24 mouse cellular contexts compared by ENCODE assay signal in the genomic region with DNA sequence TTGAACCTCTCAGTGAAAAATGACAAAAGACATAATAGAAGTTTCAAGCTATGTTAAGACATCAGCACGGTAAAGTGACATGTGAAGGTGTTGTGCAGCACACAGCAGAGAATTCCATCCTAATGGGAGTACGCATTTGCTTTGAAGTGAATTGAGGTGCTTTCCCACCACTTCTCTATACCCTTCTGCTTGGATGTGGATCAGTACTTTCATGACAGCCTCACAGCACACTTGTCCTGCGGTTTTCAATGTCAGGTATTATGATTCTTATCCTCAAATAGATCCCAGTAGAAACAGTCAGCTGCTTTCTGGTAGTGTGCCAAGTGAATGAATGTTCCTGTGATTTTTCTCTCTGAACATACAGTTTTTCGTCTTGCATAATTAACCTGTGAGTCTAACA.
DNase-seq lines count a peak whose midpoint lies in the region; ATAC-seq and TF ChIP-seq lines count a peak whose summit lies in the region.
"Had no signal": no experiment of that assay in that cellular context is flagged by ENCODE, and none has a peak within 500 bp of the region (broad histone marks: within the 10 kb centered on the region; RNA-seq: fewer than 3 reads in every experiment).

No protein-coding gene starts in this region.

- 77% methylated on average over 4 of the region's 4 CpGs for WGBS in midbrain, embryonic 15.5 days
- 83% methylated on average over 4 of the region's 4 CpGs for WGBS in midbrain, embryonic 13.5 days
- 79% methylated on average over 4 of the region's 4 CpGs for WGBS in forebrain, embryonic 16.5 days
- WGBS in thymus, adult 2 months, result 74% methylated on average over 4 of the region's 4 CpGs

- H3K36me3 ChIP-seq in midbrain, embryonic 15.5 days (replicated peaks), result no peaks in the 10 kb centered on the region
- no peaks in the 10 kb centered on the region for H3K36me3 ChIP-seq in midbrain, embryonic 13.5 days
- H3K36me3 ChIP-seq in forebrain, embryonic 16.5 days (ENCODE audit: control insufficient read depth, insufficient read depth), result no peaks in the 10 kb centered on the region
- no peaks in the 10 kb centered on the region for H3K36me3 ChIP-seq in thymus, adult 2 months (ENCODE audit: control insufficient read depth, insufficient read depth, low read length)
- H3K36me3 ChIP-seq: heart, embryonic 13.5 days; hindbrain, embryonic 12.5 days; kidney, embryonic 15.5 days; limb, embryonic 15.5 days; neural tube, embryonic 15.5 days had no signal

- H3K9ac ChIP-seq in midbrain, embryonic 15.5 days, result no peak overlapping the region
- no peak overlapping the region for H3K9ac ChIP-seq in midbrain, embryonic 13.5 days (replicated peaks)
- H3K9ac ChIP-seq in forebrain, embryonic 16.5 days (replicated peaks; ENCODE audit: low read depth, low read length), result no peak overlapping the region
- H3K9ac ChIP-seq: heart, embryonic 13.5 days; hindbrain, embryonic 12.5 days; kidney, embryonic 15.5 days; limb, embryonic 15.5 days; liver, embryonic 14.5 days; lung, embryonic 14.5 days; neural tube, embryonic 15.5 days had no signal

- no peaks in the 10 kb centered on the region for H3K4me1 ChIP-seq in midbrain, embryonic 15.5 days
- no peaks in the 10 kb centered on the region for H3K4me1 ChIP-seq in midbrain, embryonic 13.5 days (replicated peaks)
- H3K4me1 ChIP-seq in forebrain, embryonic 16.5 days (replicated peaks; ENCODE audit: control insufficient read depth, insufficient read depth, low read length), result no peaks in the 10 kb centered on the region
- no peaks in the 10 kb centered on the region for H3K4me1 ChIP-seq in thymus, adult 2 months (replicated peaks; ENCODE audit: control insufficient read depth, insufficient read depth, low read length)
- H3K4me1 ChIP-seq: heart, embryonic 13.5 days; hindbrain, embryonic 12.5 days; kidney, embryonic 15.5 days; limb, embryonic 15.5 days; neural tube, embryonic 15.5 days had no signal

- no peak overlapping the region for H3K4me2 ChIP-seq in midbrain, embryonic 15.5 days
- H3K4me2 ChIP-seq in midbrain, embryonic 13.5 days (replicated peaks), result no peak overlapping the region
- no peak overlapping the region for H3K4me2 ChIP-seq in forebrain, embryonic 16.5 days (ENCODE audit: low read length)
- H3K4me2 ChIP-seq: heart, embryonic 13.5 days; hindbrain, embryonic 12.5 days; kidney, embryonic 15.5 days; limb, embryonic 15.5 days; lung, embryonic 14.5 days; neural tube, embryonic 15.5 days had no signal

- H3K27me3 ChIP-seq in midbrain, embryonic 15.5 days (replicated peaks), result no peaks in the 10 kb centered on the region
- no peaks in the 10 kb centered on the region for H3K27me3 ChIP-seq in midbrain, embryonic 13.5 days
- H3K27me3 ChIP-seq in forebrain, embryonic 16.5 days (replicated peaks; ENCODE audit: control insufficient read depth, insufficient read depth, low read length), result no peaks in the 10 kb centered on the region
- H3K27me3 ChIP-seq in thymus, adult 2 months (ENCODE audit: control insufficient read depth, insufficient read depth, low read length), result no peaks in the 10 kb centered on the region
- H3K27me3 ChIP-seq: heart, embryonic 13.5 days; hindbrain, embryonic 12.5 days; kidney, embryonic 15.5 days; limb, embryonic 15.5 days; neural tube, embryonic 15.5 days had no signal

- no peak overlapping the region for H3K27ac ChIP-seq in midbrain, embryonic 15.5 days
- no peak overlapping the region for H3K27ac ChIP-seq in midbrain, embryonic 13.5 days
- H3K27ac ChIP-seq in forebrain, embryonic 16.5 days (ENCODE audit: low read length), result no peak overlapping the region
- H3K27ac ChIP-seq in thymus, adult 2 months (ENCODE audit: control insufficient read depth, insufficient read depth, low read length), result no peak overlapping the region
- H3K27ac ChIP-seq: heart, adult 2 months; heart, embryonic 13.5 days; hindbrain, embryonic 12.5 days; kidney, embryonic 15.5 days; left cerebral cortex, adult 2 months; limb, embryonic 15.5 days; liver, embryonic 14.5 days; neural tube, embryonic 15.5 days; stomach, postnatal 0 days had no signal

- no peaks in the 10 kb centered on the region for H3K9me3 ChIP-seq in midbrain, embryonic 15.5 days
- no peaks in the 10 kb centered on the region for H3K9me3 ChIP-seq in midbrain, embryonic 13.5 days
- no peaks in the 10 kb centered on the region for H3K9me3 ChIP-seq in forebrain, embryonic 16.5 days (ENCODE audit: control insufficient read depth, low read length)
- H3K9me3 ChIP-seq: heart, embryonic 13.5 days; hindbrain, embryonic 12.5 days; kidney, embryonic 15.5 days; limb, embryonic 15.5 days; neural tube, embryonic 15.5 days had no signal

- no peak for TF ChIP-seq CTCF in thymus, adult 2 months (IDR thresholded peaks at IDR 0.05; ENCODE audit: borderline replicate concordance, control insufficient read depth, extremely low read depth, insufficient read depth, low read length, poor library complexity)

- TF ChIP-seq POLR2A in thymus, adult 2 months (IDR thresholded peaks at IDR 0.05; ENCODE audit: control insufficient read depth, extremely low read depth, insufficient read depth, low read length, poor library complexity), result no peak

- DNase-seq in cerebellum, adult 11 months, result peak; percentile 16
- DNase-seq in cerebellum, postnatal 4 days (ENCODE audit: low spot score in 2 of 2), result no peak
- DNase-seq in cerebellum, adult 8-10 months, result peak; percentile 15
- DNase-seq in thymus, postnatal 14 days, result no peak
- DNase-seq in thymus, adult 2 months, result no peak
- DNase-seq: adrenal gland, postnatal 25 days; gastrocnemius, postnatal 36 days; heart, adult 2 months; heart, postnatal 14 days; kidney, adult 11 months; kidney, postnatal 36 days; lung, embryonic 14.5 days had no signal

- ATAC-seq in midbrain, embryonic 15.5 days (replicated peaks), result peak; percentile 92
- no peak for ATAC-seq in midbrain, embryonic 13.5 days
- ATAC-seq in forebrain, embryonic 16.5 days, result peak; percentile 58
- ATAC-seq: CD4-positive, CD25-positive, alpha-beta regulatory T cell, adult 4 months had no signal

- no peak overlapping the region for H3K4me3 ChIP-seq in midbrain, embryonic 15.5 days
- H3K4me3 ChIP-seq in midbrain, embryonic 13.5 days (replicated peaks), result no peak overlapping the region
- H3K4me3 ChIP-seq in forebrain, embryonic 16.5 days (replicated peaks; ENCODE audit: low read length), result no peak overlapping the region
- no peak overlapping the region for H3K4me3 ChIP-seq in thymus, adult 2 months (ENCODE audit: control insufficient read depth, insufficient read depth, low read length)
- H3K4me3 ChIP-seq: heart, adult 2 months; heart, embryonic 13.5 days; hindbrain, embryonic 12.5 days; kidney, embryonic 15.5 days; left cerebral cortex, adult 2 months; limb, embryonic 15.5 days; neural tube, embryonic 15.5 days had no signal

Comparison
In these comparisons a context has a peak if more than half of its experiments do, and no peak if none do; other contexts are left out.
1. DNase-seq: peak in cerebellum, adult 11 months (single experiment) and cerebellum, adult 8-10 months (single experiment); none in cerebellum, postnatal 4 days (0 of 2), thymus, postnatal 14 days (single experiment) and thymus, adult 2 months (single experiment).